Mouse (Mus musculus): ENCODE measurements at regions not wholly inside any gene's neighbourhood (a gene's known extent, or its start where the extent isn't known, plus 50 kb on each side); places are given as distances from the start of the nearest gene placed in this dataset.
"Not testable (repeated sequence)": the region's sequence is repeated elsewhere in the genome, so short reads cannot be mapped to it uniquely, and the experiment has no call there.

GRCm38 (mm10) chr10:111587891-111588611 is 82.0 kb downstream of the Phlda1 start:
- no peak for DNase-seq (ENCODE audit: low spot score in 2 of 2)
- intact Hi-C loops (cut with DNase I), result no loop called here

DNA sequence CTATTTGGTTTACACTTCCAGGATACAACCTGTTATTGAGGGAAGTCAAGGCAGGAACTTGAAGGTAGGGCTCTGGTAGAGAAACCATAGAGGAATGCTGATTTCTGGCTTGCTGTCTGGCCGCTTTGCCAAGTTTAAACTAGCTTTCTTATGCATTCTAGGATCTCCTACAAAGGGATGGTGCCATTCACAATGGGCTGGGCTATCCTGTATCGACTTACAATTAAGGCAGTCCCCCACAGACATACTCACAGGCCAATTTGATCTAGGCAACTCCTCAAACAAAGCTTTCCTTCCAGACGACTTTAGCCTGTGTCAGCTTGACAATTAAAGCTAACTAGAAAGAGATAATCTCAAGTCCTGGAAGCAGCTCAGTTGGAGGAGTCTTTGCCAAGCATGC is 83.1 kb downstream of the Phlda1 start:
- DNase-seq (ENCODE audit: low spot score in 2 of 2), result no peak
- intact Hi-C loops (cut with DNase I), result no loop called here

GRCm38 (mm10) chr10:111592416-111593149 is 86.5 kb downstream of the Phlda1 start:
- intact Hi-C loops (cut with DNase I), result no loop called here
- no peak for DNase-seq (ENCODE audit: low spot score in 2 of 2)

DNA sequence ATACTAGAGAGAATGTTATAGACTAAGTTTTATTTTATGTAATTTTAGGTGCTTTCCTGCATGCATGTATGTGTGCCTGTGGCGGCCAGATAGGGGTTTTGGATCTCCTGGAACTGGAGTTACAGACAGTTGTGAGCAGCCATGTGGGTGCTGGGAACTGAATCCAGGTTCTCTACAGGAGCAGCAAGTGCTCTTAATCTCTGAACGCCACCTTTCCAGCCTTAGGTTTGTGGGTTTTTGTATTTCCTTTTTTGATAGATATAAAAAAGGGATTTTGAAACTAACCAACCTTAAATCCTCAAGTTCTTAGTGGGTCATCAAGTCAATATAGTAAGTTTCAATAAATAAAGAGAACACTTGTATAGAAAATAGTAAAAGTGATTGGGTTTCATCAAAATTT is 87.2 kb downstream of the Phlda1 start:
- intact Hi-C loops (cut with DNase I), result no loop called here
- no peak for DNase-seq (ENCODE audit: low spot score in 2 of 2)

DNA sequence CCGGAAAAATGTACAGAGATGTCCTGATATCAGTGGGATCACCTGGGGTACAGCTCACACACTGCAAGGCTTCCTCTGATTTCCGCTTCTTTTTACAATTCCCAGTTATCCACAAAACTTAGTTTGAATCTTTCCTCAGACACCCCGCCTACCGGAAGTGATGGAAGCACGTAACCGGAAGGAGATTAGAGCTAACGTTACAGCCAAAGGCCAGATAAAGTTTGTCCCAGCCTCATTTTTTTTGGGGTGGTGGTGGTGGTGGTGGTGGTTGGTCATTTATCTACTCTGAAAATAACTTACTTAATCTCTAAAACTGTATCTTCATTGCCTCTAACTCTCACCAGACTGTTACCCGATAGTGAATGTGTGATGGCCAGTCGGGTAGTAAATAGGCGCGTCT is 88.1 kb downstream of the Phlda1 start:
- DNase-seq (ENCODE audit: low spot score in 2 of 2), result no peak
- intact Hi-C loops (cut with DNase I), result no loop called here

DNA sequence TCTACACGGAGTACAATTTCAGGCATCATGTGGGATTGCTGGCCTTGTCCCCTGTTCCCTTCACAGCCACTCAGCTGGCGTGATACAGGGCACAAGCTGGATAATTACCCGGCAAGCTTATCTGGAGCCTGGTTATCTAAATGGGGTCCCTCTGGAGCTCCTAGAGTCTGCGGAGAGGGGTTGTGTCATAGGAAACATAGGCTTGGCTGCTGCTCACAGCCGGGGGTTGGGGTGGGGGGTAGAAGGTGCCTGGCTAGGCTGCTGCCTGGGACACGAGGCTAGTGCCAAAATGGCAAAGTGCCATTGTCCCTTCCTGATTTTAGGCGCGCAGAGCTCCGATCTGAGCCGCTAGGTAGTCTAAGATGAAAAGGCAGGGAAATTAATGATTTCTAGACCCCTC is 88.6 kb downstream of the Phlda1 start:
- DNase-seq (ENCODE audit: low spot score in 2 of 2), result no peak
- intact Hi-C loops (cut with DNase I), result no loop called here

- intact Hi-C loops (cut with DNase I), result no loop called here
- DNase-seq (ENCODE audit: low spot score in 2 of 2), result no peak
Observed at GRCm38 (mm10) chr10:111595513-111595995, 89.5 kb downstream of the Phlda1 start.

GRCm38 (mm10) chr10:111598650-111599049 is 92.6 kb downstream of the Phlda1 start:
- intact Hi-C loops (cut with DNase I), result no loop called here
- DNase-seq (ENCODE audit: low spot score in 2 of 2), result no peak

DNA sequence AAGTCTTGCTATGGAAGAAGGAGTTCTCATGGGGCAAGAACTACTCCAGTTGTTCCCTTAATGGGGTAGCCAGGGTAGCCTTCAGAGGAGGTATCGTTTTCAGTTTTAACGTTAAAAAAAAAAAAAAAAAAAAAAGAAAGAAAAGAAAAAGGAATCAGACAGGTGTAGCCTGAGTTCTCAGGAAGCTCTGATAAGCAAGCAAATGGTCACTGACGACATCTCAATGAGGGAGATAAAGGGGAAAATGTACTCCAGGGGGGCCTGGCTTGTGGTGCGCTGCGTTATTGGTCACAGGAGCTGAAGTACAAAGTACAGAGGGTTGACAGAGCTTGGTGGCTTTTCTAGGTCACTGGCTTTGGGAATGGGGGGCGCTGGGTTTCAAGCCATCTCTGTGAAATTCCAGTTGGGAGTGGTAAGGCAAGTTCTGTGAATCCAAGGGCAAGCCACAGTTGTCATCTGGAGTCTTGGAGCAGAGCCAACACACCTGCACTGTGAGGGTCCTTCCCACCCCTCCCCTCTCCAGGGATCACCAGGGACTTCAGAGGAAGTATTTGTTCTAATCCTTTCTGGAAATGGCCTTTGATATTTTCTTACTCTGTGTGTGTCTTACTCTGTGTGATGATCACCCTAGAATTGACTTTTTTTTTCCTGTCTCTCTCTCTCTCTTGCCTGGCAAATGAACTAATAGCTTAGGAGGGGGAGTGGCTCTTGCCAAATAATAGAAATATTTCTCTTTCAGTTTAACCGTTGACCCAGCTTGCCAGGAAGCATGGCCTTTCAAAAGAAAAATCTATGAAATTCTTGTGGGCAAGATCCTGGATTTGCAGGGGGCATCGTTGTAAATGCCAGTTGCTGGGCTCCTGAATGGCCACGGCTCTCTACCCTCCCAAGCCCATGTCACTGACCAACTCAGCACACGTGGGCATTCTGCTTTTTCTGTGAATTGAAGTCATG is 93.5 kb downstream of the Phlda1 start:
- intact Hi-C loops (cut with DNase I), result no loop called here
- no peak for DNase-seq (ENCODE audit: low spot score in 2 of 2)

GRCm38 (mm10) chr10:111600251-111600620 is 94.2 kb downstream of the Phlda1 start:
- intact Hi-C loops (cut with DNase I), result no loop called here

GRCm38 (mm10) chr10:111600677-111601099 is 94.6 kb downstream of the Phlda1 start:
- intact Hi-C loops (cut with DNase I), result no loop called here
- DNase-seq (ENCODE audit: low spot score in 2 of 2), result peak; percentile 55 to 65

More at GRCm38 (mm10) chr10:111600251-111600620, 94.2 kb downstream of the Phlda1 start:
- DNase-seq (ENCODE audit: low spot score in 2 of 2), result no peak

DNA sequence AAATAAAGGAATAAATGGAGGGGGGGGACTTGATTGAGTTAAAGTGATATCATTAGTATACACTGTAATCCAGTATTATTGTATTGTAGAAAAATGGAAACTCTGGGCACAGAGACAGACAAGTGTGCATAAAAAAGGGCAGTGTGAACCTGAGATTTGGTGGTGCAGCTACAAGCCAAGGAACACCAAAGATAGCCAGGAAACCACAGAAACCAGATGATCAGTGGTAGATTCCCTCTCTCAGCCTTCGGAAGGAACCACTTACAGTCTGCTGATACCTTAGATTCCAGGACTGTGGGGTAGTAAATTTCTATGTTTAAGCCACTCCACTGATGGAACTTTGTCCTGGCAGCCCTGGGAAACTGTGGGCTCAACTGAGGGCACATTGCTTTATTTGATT is 97.1 kb downstream of the Phlda1 start:
- no peak for DNase-seq (ENCODE audit: low spot score in 2 of 2)
- intact Hi-C loops (cut with DNase I), result no loop called here

- DNase-seq (ENCODE audit: low spot score in 2 of 2); intact Hi-C loops (cut with DNase I): not testable (repeated sequence)
Observed at GRCm38 (mm10) chr10:111607381-111607780, 101.3 kb downstream of the Phlda1 start.

- intact Hi-C loops (cut with DNase I), result no loop called here
- DNase-seq (ENCODE audit: low spot score in 2 of 2), result no peak
Observed at GRCm38 (mm10) chr10:111608385-111609093, 102.5 kb downstream of the Phlda1 start.

DNA sequence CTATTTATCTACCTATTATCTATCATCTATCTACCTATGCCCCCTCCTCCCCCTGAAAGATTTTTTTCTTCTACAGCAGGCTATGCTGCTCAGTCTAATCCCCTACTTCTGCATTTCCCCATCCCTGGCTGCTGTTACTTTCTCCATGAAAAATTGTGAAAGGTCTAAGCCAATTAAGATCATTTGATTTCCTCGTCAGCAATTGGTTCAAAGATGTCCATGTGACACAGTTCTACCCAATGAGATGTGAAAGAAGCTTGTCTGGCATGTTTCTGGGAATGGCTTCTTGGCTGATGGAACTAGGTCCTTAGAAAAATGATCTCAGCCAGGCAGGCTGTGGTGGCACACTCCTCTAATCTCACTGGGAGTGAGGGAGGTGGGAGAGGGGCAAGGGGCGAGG is 103.8 kb downstream of the Phlda1 start:
- no peak for DNase-seq (ENCODE audit: low spot score in 2 of 2)
- intact Hi-C loops (cut with DNase I), result no loop called here

GRCm38 (mm10) chr10:111619627-111620270 is 113.7 kb downstream of the Phlda1 start:
- no peak for DNase-seq (ENCODE audit: low spot score in 2 of 2)
- intact Hi-C loops (cut with DNase I), result no loop called here

DNA sequence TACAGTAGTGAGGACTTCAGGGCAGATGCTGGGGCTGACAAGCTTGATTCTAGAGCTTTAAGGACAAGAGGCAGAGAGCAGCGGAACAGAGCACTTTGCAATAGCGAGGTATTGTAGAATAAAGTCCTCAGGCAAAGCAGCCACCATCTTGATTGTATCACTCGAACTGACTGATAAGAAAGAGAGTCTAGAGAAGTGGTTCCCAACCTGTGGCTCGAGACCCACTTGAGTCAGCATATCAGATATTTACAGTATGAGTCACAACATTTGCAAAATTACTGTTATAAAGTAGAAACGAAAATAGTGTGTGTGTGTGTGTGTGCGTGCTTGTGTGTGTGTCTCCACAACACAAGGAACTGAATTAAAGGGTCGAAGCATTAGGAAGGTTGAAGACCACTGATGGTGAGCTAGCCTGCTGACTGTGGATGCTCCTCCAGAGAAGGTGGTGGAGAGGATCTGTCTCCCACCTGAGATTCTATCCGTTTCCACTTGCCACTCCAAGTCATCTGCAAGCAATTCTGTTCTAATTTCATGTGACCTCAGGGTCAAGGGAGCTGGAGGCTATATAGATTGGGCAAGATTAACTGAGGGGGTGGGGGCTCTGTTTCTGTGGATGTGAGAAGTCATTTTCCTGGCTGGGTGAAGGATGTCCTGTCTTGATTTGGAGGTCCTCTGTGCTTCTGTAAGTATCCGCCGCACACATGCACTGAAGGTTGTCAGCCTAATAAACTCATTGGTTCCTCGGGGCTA is 115.0 kb downstream of the Phlda1 start:
- intact Hi-C loops (cut with DNase I), result no loop called here
- DNase-seq (ENCODE audit: low spot score in 2 of 2), result no peak

GRCm38 (mm10) chr10:111622789-111623188 is 116.7 kb downstream of the Phlda1 start:
- no peak for DNase-seq (ENCODE audit: low spot score in 2 of 2)
- intact Hi-C loops (cut with DNase I), result no loop called here

Data from left cerebral cortex, postnatal 14 days (tissue).